Mouse (Mus musculus) mouse embryonic stem cell (cell line): ENCODE measurements around the gene Lin28b.

Experiments
- in situ Hi-C, 2 experiments: fragments of 300-500 bp; cut with MboI; formaldehyde crosslinking; loops; 1 replicate in 1 of 2; 3 replicates in 1 of 2; pipeline ENCODE4 v1.14.3; 2019 to 2020; ENCODE audit warnings: low sequenced_read_pairs in 2 of 2, low pct_unique_long_range_greater_than_20kb in 1 of 2, mixed read lengths in 1 of 2; ENCODE audit not compliant: unreplicated experiment in 1 of 2

The Lin28b gene

GRCm38 (mm10) chr10:45446215-45446614 is 40.0 kb downstream of the Lin28b start:
- in situ Hi-C loops, result no loop called here

DNA sequence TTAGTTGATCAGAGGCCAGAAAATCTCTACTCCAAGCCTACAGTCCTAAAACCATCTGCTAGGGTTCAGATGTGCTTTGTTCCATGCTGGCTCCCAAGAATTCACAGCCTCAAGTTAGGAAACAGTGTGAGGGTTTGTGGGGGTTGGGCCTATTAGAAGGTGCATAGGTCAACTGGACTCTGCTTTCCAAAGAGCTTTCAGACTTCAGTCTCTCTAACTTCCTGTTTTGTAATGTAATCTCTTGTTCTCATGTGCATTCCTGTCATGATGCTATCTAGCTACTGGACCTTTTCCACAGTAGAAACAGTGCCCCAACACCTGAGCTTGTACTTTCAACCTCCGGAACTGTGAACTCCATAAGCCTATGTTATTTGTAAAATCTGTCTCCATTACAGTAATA is 63.8 kb downstream of the Lin28b start:
- in situ Hi-C loops, result no loop called here

- in situ Hi-C loops, result no loop called here
These were observed 74.1 kb downstream of the Lin28b start for GRCm38 (mm10) chr10:45412144-45412543.

GRCm38 (mm10) chr10:45411741-45412140 is 74.5 kb downstream of the Lin28b start:
- in situ Hi-C loops, result no loop called here

DNA sequence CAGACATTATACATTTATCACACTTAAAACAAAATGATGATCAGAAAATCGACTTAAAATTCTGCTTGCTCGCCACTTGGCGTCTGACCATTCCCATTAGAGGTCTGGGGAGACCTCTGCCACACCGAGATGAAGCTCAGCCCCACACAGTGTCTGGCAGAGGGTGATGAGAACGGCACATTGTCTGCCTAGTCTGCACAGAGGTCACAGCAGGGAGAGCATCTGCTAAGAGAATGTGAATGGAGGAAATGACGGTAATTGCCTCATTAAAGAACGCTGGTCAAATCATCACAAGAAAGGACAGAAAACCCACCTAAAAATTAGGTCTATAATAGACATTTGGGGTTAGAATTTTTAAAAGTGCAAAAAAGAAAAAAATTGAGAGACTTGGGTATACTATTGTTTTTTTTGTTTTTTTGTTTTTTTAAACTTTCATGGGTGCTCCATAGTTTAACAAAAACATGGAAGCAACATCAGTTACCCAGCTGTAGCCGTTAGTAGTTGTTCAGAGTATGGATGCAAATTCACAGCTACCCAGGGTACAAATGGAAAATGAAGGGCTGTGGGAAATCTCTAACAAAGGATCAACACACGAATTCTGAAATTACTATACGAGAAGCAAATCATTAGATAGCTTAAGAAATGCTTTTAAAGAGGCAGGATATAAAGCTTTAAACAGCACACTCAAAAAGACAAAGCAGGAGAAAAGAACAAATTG is 75.4 kb downstream of the Lin28b start:
- in situ Hi-C loops, result no loop called here

GRCm38 (mm10) chr10:45399702-45400243 is 86.4 kb downstream of the Lin28b start:
- in situ Hi-C loops, result loop anchor here (25.0 kb wide), 1 partner anchor 513 kb away; no protein-coding TSS in a partner anchor

GRCm38 (mm10) chr10:45398211-45398610 is 88.0 kb downstream of the Lin28b start:
- in situ Hi-C loops, result loop anchor here (25.0 kb wide), 1 partner anchor 514 kb away; no protein-coding TSS in a partner anchor

DNA sequence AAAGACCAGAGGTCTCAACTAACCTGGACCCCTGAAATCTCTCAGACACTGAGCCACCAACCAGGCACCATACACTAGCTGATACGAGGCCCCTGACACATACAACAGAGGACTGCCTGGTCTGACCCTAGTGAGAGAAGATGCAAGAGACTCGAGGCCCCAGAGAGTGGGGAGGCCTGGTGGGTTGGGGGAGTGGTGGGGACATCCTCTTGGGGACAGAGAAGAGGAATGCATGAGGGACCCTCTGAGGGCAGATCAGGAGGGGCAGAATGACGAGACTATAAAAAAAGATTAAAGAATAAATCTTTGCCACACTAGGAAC is 103.6 kb downstream of the Lin28b start:
- in situ Hi-C loops, result loop anchor here (25.0 kb wide), 1 partner anchor 530 kb away; no protein-coding TSS in a partner anchor

- in situ Hi-C loops, result loop anchor here (25.0 kb wide), 1 partner anchor 530 kb away; no protein-coding TSS in a partner anchor
These were observed 104.1 kb downstream of the Lin28b start for GRCm38 (mm10) chr10:45381937-45382636.

DNA sequence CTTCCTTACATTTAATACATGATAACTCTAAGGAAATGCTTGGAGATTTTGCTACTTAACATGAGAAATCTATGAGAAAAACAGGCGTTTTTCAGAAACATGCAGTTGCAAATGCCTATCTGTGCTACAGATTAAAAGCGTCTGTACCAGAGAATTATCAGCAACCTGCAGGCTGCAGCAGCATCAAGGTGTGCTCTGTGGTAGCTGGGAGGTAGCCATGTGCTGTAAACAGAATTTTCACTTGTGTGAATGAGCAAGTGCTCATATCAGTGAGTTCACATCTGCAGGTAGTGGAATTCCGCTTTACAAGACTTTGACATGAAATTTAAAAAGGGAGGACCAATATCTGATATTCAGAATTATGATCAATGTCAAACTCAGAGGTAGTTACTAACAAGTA is 107.9 kb downstream of the Lin28b start:
- in situ Hi-C loops, result loop anchor here (10.0 to 25.0 kb wide), 2 partner anchors 417 to 534 kb away; no protein-coding TSS in a partner anchor

DNA sequence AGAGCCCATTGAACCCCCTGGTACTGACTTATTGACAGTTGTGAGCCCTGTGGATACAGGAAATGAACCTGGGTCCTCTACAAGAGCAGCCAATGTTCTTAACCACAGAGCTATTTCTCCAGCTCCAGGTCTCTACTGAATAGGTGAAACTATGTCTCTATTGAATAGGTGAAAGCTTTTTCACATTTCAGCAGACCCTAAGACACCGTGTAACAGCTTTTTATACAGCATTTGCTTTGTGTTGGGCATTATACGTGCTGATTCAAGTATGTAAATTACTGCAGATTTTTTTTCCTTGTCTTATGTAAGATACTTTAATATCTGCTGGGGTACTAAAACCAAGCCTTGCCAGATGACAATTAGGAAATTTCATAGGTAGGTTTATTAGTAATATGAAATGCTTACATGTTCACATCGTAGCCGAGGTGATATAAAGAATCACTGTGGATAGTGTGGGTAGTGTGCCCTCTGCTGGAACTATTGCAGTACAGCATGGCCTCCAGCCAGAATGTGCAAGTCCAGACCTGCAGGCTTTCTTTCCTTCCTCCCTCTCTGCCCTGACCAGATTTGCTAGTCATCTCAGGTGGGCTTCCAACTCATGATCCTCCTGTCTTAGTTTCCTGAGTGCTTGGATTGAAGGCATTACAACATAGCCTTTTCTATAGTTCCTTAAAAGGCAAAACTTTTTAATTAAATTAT is 113.1 kb downstream of the Lin28b start:
- in situ Hi-C loops, result loop anchor here in 1 of 2 experiments (10.0 to 25.0 kb wide), 2 partner anchors 311 to 422 kb away; partner anchors contain the start of gene Prep

DNA sequence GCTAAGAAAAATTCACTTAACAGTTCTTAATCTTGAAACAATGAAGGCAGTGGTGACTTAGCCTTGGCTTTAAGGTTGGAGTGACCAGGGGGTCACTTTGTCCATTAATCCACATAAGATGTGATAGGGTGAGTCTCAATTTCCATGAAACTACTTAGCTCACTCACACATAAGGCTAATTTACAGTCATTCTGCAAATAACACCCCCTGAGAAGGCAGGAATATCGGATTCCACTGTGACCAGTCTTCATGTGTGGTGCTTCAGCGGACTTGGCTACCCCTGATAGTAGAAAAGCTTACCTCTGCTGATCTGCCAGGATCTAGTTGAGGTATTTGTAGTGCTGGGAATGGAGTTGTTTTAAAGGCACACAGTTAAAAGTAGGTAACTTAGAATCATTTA is 115.7 kb downstream of the Lin28b start:
- in situ Hi-C loops, result loop anchor here in 1 of 2 experiments (10.0 to 25.0 kb wide), 2 partner anchors 308 to 424 kb away; partner anchors contain the start of gene Prep

DNA sequence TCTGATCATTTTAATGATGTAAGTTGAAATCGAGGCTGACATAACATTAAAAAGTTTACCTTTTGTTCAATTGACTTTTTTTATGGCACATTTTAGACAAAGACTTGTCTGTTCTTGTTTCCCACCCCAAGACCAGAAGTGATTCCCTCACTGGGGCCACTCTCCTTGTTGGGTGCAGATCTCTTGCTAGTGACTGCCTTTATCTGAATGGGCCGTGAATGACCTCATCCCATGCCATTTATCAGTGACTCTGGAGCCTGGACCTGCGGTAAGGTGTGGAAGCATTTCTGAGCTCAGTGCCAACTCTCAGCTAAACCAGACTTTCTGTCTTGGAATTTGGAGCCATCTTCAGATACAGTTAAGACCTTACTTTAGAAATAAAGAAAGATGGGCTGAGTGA is 116.6 kb downstream of the Lin28b start:
- in situ Hi-C loops, result loop anchor here in 1 of 2 experiments (10.0 to 25.0 kb wide), 2 partner anchors 307 to 425 kb away; partner anchors contain the start of gene Prep

GRCm38 (mm10) chr10:45366987-45367705 is 119.0 kb downstream of the Lin28b start:
- in situ Hi-C loops, result loop anchor here in 1 of 2 experiments (25.0 kb wide), 1 partner anchor 305 kb away; the partner anchor contains the start of gene Prep

DNA sequence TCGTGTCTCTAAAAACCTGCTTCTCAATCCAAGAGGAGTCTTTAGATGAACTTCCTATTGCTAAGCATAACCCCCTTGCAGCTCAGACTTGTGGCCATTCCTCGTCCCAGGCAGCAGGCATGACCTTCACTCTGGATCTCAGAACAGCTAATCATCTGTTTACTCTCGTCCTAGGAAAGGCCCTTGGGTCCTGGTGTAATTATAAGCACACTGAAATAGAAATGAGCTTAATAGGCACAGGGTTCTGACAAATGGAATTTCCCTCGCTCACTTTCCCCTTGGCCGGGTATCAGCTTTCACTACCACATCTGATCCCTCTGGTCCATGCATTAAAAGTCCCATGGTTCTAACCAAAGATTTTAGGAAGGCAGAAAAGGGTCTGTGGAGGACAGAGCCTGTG is 122.8 kb downstream of the Lin28b start:
- in situ Hi-C loops, result loop anchor here in 1 of 2 experiments (25.0 kb wide), 1 partner anchor 301 kb away; the partner anchor contains the start of gene Prep

- in situ Hi-C loops, result loop anchor here in 1 of 2 experiments (25.0 kb wide), 1 partner anchor 294 kb away; the partner anchor contains the start of gene Prep
These were observed 130.1 kb downstream of the Lin28b start for GRCm38 (mm10) chr10:45356091-45356490.

DNA sequence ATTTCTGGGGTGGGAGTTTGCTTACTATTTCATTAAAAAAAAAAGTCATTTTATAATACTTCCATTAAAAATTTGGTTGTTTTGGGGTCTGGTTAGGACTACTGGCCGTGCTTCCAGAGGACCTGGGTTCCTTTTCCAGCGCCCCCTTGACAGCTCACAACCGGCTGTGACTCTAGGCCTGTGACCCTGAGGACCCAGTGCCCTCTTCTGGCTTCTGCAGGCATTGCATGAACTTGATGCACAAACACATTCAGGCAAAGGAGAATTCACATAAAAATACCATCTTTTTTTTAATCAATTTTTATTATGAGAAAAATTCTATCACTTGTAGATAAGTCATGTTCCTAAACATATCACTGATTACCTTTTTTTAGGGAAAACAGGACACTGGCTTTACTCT is 138.1 kb downstream of the Lin28b start:
- in situ Hi-C loops, result loop anchor here in 1 of 2 experiments (25.0 kb wide), 1 partner anchor 286 kb away; the partner anchor contains the start of gene Prep

DNA sequence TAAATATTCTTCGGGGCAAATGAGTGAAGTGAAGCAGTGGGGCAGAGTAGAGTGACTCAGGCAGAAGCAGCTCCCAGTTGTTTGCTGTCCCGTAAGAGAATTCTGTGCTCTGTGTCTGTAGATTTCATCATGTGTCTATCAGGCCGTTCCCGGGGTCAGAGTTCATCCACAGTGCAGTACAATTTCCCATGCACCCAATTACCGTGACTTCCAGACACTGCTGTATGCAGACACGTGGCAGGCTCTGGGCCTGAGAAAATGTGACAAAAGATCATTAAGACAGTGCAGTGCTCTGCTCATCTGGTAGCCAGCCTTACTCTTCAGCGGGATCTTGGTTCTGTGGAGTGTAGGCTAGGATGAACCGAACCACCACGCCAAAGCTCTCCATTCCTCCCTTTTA is 141.0 kb downstream of the Lin28b start:
- in situ Hi-C loops, result loop anchor here in 1 of 2 experiments (25.0 kb wide), 1 partner anchor 283 kb away; the partner anchor contains the start of gene Prep
